Mouse (Mus musculus) kidney, embryonic 14.5 days (tissue): ENCODE measurements around the gene Capn11. TPM values are rescaled to one million over a fixed set of nuclear protein-coding genes. Genes with fewer than 3 reads are reported as not detected.

Experiments used
- ATAC-seq: fragments of 200-750 bp; cut with Nextera tagmentation; 2 replicates; pipeline ENCODE4 v1.8.0; 2017; ENCODE audit warnings: moderate number of reproducible peaks, mild to moderate bottlenecking, moderate TSS enrichment, moderate library complexity; ENCODE audit not compliant: low FRiP score, low TSS enrichment
- H3K27ac ChIP-seq: fragments of 300-500 bp; sonication (generic); 2 replicates; pipeline ENCODE4 v1.5.1; 2014; ENCODE audit warnings: low read depth, mild to moderate bottlenecking, low read length, moderate library complexity, mixed read lengths
- H3K27me3 ChIP-seq: fragments of 300-500 bp; sonication (generic); 2 replicates; pipeline ENCODE4 v1.6.1; 2014; ENCODE audit warnings: mild to moderate bottlenecking, low read length; ENCODE audit not compliant: control insufficient read depth, insufficient read depth
- H3K36me3 ChIP-seq: fragments of 300-500 bp; sonication (generic); 2 replicates; pipeline ENCODE4 v1.6.1; 2014; ENCODE audit warnings: low read length, mixed read lengths; ENCODE audit not compliant: control insufficient read depth, insufficient read depth
- H3K4me1 ChIP-seq: fragments of 300-500 bp; sonication (generic); 2 replicates; pipeline ENCODE4 v1.6.1; 2014; ENCODE audit warnings: low read length, mixed read lengths; ENCODE audit not compliant: control insufficient read depth, insufficient read depth
- H3K4me2 ChIP-seq: fragments of 300-500 bp; sonication (generic); replicated peaks from 2 replicates; pipeline ENCODE4 v1.6.1; 2014; ENCODE audit warnings: low read depth, mild to moderate bottlenecking, low read length
- H3K4me3 ChIP-seq: fragments of 300-500 bp; sonication (generic); 2 replicates; pipeline ENCODE4 v1.5.1; 2014; ENCODE audit warnings: mild to moderate bottlenecking, low read length
- H3K9ac ChIP-seq: fragments of 300-500 bp; sonication (generic); 2 replicates; pipeline ENCODE4 v1.6.1; 2014; ENCODE audit warnings: low read depth, mild to moderate bottlenecking, low read length, moderate library complexity
- H3K9me3 ChIP-seq: fragments of 300-500 bp; sonication (generic); 2 replicates; pipeline ENCODE4 v1.6.1; 2016; ENCODE audit warnings: low read length; ENCODE audit not compliant: control insufficient read depth
- WGBS: fragments of 180-500 bp; shearing (Covaris S2); extraction: QIAGEN DNeasy Blood & Tissue Kit; methylation state at CpG from one replicate; pipeline ENCODE4 v1.1.7; 2014; 5-methylcytosine and 5-hydroxymethylcytosine counted together
- polyA plus RNA-seq: library from polyadenylated mRNA; unstranded; fragments of >200 nt; fragmentation: Nextera tagmentation; extraction: Ambion mirVana; gene quantifications from 2 replicates; pipeline ENCODE4 v1.2.1, GENCODE M21; 2014

The Capn11 gene
- polyA plus RNA-seq, 1 experiment from 2014 or later, result not detected

GRCm38 (mm10) chr17:45671821-45672220 is 12.7 kb upstream of the Capn11 start:
- H3K27me3 ChIP-seq, result no peaks in the 10 kb centered on the region
- no peak overlapping the region for H3K4me2 ChIP-seq
- H3K9me3 ChIP-seq, result no peaks in the 10 kb centered on the region
- no peak overlapping the region for H3K27ac ChIP-seq
- no peak overlapping the region for H3K4me3 ChIP-seq
- peaks cover 71% of the 10 kb centered on the region for H3K36me3 ChIP-seq
- no peak for ATAC-seq
- H3K9ac ChIP-seq, result no peak overlapping the region
- WGBS, result 86% methylated on average over 1 of the region's 1 CpGs
- H3K4me1 ChIP-seq, result no peaks in the 10 kb centered on the region

- no peaks in the 10 kb centered on the region for H3K27me3 ChIP-seq
- no peak overlapping the region for H3K4me2 ChIP-seq
- no peaks in the 10 kb centered on the region for H3K4me1 ChIP-seq
- no peak for ATAC-seq
- WGBS, result 93% methylated on average over 10 of the region's 10 CpGs
- H3K9ac ChIP-seq, result no peak overlapping the region
- H3K27ac ChIP-seq, result no peak overlapping the region
- no peak overlapping the region for H3K4me3 ChIP-seq
- H3K9me3 ChIP-seq, result no peaks in the 10 kb centered on the region
- H3K36me3 ChIP-seq, result peaks cover 64% of the 10 kb centered on the region
Observed at GRCm38 (mm10) chr17:45667986-45668385, 8.9 kb upstream of the Capn11 start.

- H3K4me2 ChIP-seq, result no peak overlapping the region
- 85% methylated on average over 10 of the region's 10 CpGs for WGBS
- no peak overlapping the region for H3K9ac ChIP-seq
- H3K9me3 ChIP-seq, result no peaks in the 10 kb centered on the region
- H3K4me1 ChIP-seq, result no peaks in the 10 kb centered on the region
- H3K27ac ChIP-seq, result no peak overlapping the region
- H3K36me3 ChIP-seq, result peaks cover 62% of the 10 kb centered on the region
- ATAC-seq, result no peak
- H3K27me3 ChIP-seq, result no peaks in the 10 kb centered on the region
- H3K4me3 ChIP-seq, result no peak overlapping the region
Observed at GRCm38 (mm10) chr17:45667481-45667880, 8.4 kb upstream of the Capn11 start.

DNA sequence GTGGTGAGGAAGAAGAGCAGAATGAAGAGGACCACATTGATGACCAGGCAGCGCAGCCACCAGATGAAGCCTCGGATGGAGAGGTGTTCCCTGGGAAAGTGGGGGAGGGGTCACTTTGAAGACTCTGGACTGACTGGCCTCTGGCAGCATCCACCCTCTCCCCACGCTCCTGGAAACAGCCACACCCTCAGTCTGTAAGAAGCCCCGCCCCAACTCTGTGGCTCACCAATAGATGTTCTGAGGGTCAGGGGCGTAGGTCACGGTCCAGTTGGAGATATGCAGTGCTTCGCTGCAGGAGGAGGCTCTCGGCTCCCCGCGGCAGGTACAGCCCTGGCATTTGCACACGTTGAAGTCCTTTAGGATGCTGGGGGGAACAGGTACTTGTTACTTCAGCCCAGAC is 7.0 kb upstream of the Capn11 start:
- Histone ChIP-seq H3K4me3 (no peak overlapping the region), H3K9me3 (no peaks in the 10 kb centered on the region), H3K36me3 (peaks cover 53% of the 10 kb centered on the region), H3K4me1 (no peaks in the 10 kb centered on the region), H3K27me3 (no peaks in the 10 kb centered on the region), H3K27ac (no peak overlapping the region), H3K9ac (no peak overlapping the region), H3K4me2 (no peak overlapping the region)
- no peak for ATAC-seq
- WGBS, result 73% methylated on average over 11 of the region's 11 CpGs

- H3K9me3 ChIP-seq, result no peaks in the 10 kb centered on the region
- H3K4me3 ChIP-seq, result no peak overlapping the region
- no peaks in the 10 kb centered on the region for H3K27me3 ChIP-seq
- no peak overlapping the region for H3K27ac ChIP-seq
- peaks cover 40% of the 10 kb centered on the region for H3K36me3 ChIP-seq
- 90% methylated on average over 13 of the region's 13 CpGs for WGBS
- H3K4me2 ChIP-seq, result no peak overlapping the region
- H3K4me1 ChIP-seq, result peaks cover 12% of the 10 kb centered on the region
- ATAC-seq, result no peak
- H3K9ac ChIP-seq, result no peak overlapping the region
Observed at GRCm38 (mm10) chr17:45664608-45665007, 5.5 kb upstream of the Capn11 start.

DNA sequence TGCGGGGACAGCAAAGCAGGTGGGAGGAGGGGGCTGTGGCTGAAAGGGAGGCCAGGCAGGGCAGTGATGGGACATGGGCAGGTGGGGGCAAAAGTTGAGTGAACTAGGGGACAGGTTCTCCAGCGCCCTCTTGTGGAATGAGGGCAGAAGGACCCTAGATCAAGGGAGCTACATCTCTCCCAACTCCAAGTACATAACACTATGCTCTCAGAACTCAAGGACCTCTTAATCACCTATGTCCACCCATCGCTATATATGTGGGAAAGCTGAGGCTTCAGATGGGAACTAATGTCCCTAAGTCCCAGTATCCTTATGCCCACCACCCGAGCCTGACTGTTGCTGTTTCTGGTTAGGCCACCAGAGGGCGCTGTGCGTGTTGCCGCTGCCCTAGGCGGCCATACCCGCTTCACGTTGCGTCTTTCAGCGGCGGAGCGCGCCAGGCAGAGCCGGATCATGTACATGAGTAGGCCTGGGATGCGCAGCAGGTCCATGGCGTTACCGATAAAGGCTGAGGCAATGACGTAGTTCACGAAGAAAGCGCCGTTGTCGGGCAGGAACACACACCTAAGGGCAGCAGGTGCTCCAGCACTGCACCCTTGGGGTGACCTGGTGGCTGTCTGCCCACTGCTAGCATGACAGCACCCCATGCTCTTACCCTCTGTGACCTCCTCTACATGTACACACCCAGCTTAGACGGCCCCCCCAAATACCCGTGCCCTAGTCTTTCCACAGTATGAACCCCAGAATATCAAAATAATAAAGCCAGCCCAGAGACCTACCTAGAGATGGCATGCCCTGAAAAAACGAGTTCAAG is 4.2 kb upstream of the Capn11 start:
- H3K4me1 ChIP-seq, result peaks cover 12% of the 10 kb centered on the region
- ATAC-seq, result peak; percentile 33; the same call in 1 of the 2 replicates
- no peaks in the 10 kb centered on the region for H3K9me3 ChIP-seq
- H3K36me3 ChIP-seq, result peaks cover 32% of the 10 kb centered on the region
- no peaks in the 10 kb centered on the region for H3K27me3 ChIP-seq
- no peak overlapping the region for H3K9ac ChIP-seq
- H3K4me2 ChIP-seq, result 0 out of 2 replicates have a peak overlapping the region, but pooled peaks have one; percentile 2
- no peak overlapping the region for H3K4me3 ChIP-seq
- WGBS, result 32% methylated on average over 26 of the region's 27 CpGs
- no peak overlapping the region for H3K27ac ChIP-seq

DNA sequence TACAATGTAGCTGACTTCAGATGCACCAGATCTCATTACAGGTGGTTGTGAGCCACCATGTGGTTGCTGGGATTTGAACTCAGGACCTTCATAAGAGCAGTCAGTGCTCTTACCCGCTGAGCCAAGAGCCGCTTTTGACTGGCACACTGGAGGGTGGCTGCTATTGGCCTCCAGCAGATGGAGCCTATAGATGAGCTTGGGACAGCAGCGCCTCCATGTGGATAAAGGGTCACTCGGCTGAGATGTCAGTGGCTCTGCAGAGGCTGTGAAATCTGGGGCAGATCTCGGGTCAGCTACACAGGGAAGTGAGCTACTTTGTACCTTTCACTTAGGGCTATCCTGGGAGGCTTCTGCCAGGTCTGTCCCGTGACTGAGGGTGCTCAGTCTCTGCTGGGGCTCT is 3.3 kb downstream of the Capn11 start:
- Histone ChIP-seq H3K4me1 (peaks cover 11% of the 10 kb centered on the region), H3K36me3 (no peaks in the 10 kb centered on the region), H3K9ac (no peak overlapping the region), H3K4me2 (no peak overlapping the region), H3K9me3 (no peaks in the 10 kb centered on the region), H3K27me3 (no peaks in the 10 kb centered on the region), H3K27ac (no peak overlapping the region), H3K4me3 (no peak overlapping the region)
- 27% methylated on average over 6 of the region's 6 CpGs for WGBS
- ATAC-seq, result no peak

- Histone ChIP-seq H3K9ac (no peak overlapping the region), H3K36me3 (no peaks in the 10 kb centered on the region), H3K4me2 (no peak overlapping the region), H3K4me1 (no peaks in the 10 kb centered on the region), H3K4me3 (no peak overlapping the region), H3K9me3 (no peaks in the 10 kb centered on the region), H3K27me3 (no peaks in the 10 kb centered on the region), H3K27ac (no peak overlapping the region)
- WGBS, result 64% methylated on average over 7 of the region's 7 CpGs
- no peak for ATAC-seq
Observed at GRCm38 (mm10) chr17:45653233-45653632, 5.9 kb downstream of the Capn11 start.

- WGBS, result 95% methylated on average over 4 of the region's 4 CpGs
- ATAC-seq, result no peak
- H3K27me3 ChIP-seq, result no peaks in the 10 kb centered on the region
- no peak overlapping the region for H3K4me2 ChIP-seq
- no peak overlapping the region for H3K27ac ChIP-seq
- H3K9ac ChIP-seq, result no peak overlapping the region
- H3K4me1 ChIP-seq, result no peaks in the 10 kb centered on the region
- no peak overlapping the region for H3K4me3 ChIP-seq
- no peaks in the 10 kb centered on the region for H3K36me3 ChIP-seq
- no peaks in the 10 kb centered on the region for H3K9me3 ChIP-seq
Observed at GRCm38 (mm10) chr17:45644185-45644584, 14.9 kb downstream of the Capn11 start.
